31 mouse cellular contexts compared by ENCODE assay signal in the genomic region with DNA sequence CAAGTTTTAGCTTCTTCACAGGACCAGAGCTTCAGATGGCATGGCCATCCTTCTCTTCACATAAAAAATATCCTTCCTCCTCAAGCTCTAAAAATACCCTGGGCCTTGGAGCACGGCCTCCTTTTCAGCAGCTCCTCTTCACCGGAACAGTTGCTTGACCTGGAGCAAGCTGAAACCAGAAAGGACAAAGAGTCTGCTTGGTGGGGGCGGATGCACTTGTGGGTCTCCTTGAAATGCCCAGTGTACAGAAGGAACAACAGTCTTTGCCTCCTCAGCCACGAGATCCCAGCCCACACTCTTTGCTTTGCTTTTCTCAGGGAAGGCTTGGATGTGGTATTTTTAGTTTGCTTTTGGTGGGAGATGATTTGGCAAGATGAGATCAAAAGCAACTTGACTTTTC. TPM values are rescaled to one million over a fixed set of nuclear protein-coding genes. Genes with fewer than 3 reads are reported as not detected.
A peak's percentile ranks its signal among the peaks of the same experiment; 100 is the strongest.
DNase-seq lines count a peak whose midpoint lies in the region; ATAC-seq lines count a peak whose summit lies in the region.
"Had no signal": no experiment of that assay in that cellular context is flagged by ENCODE, and none has a peak within 500 bp of the region (broad histone marks: within the 10 kb centered on the region; RNA-seq: fewer than 3 reads in every experiment).

No protein-coding gene starts in this region.

- no peak overlapping the region for H3K9ac ChIP-seq in heart, embryonic 12.5 days
- H3K9ac ChIP-seq in forebrain, embryonic 12.5 days, result no peak overlapping the region
- H3K9ac ChIP-seq: embryonic facial prominence, embryonic 15.5 days; heart, embryonic 15.5 days; hindbrain, embryonic 13.5 days; kidney, embryonic 15.5 days; stomach, embryonic 15.5 days had no signal

- no peaks in the 10 kb centered on the region for H3K9me3 ChIP-seq in heart, embryonic 12.5 days (replicated peaks)
- H3K9me3 ChIP-seq in forebrain, embryonic 12.5 days, result no peaks in the 10 kb centered on the region
- H3K9me3 ChIP-seq: embryonic facial prominence, embryonic 15.5 days; heart, embryonic 15.5 days; hindbrain, embryonic 13.5 days; kidney, embryonic 15.5 days; stomach, embryonic 15.5 days had no signal

- no peak overlapping the region for H3K4me3 ChIP-seq in heart, embryonic 12.5 days
- H3K4me3 ChIP-seq in forebrain, embryonic 12.5 days (replicated peaks), result no peak overlapping the region
- H3K4me3 ChIP-seq: embryonic facial prominence, embryonic 15.5 days; heart, embryonic 15.5 days; hindbrain, embryonic 13.5 days; kidney, embryonic 15.5 days; myocyte; stomach, embryonic 15.5 days had no signal

- WGBS in heart, embryonic 12.5 days, result 66% methylated on average over 4 of the region's 4 CpGs
- 86% methylated on average over 4 of the region's 4 CpGs for WGBS in forebrain, embryonic 12.5 days

- H3K4me1 ChIP-seq in heart, embryonic 12.5 days (replicated peaks), result 0 out of 2 replicates have a peak, but pooled peaks cover 2% of the 10 kb centered on the region
- no peaks in the 10 kb centered on the region for H3K4me1 ChIP-seq in forebrain, embryonic 12.5 days
- H3K4me1 ChIP-seq: embryonic facial prominence, embryonic 15.5 days; heart, embryonic 15.5 days; hindbrain, embryonic 13.5 days; kidney, embryonic 15.5 days; stomach, embryonic 15.5 days had no signal

- peak; percentile 59 for DNase-seq in heart, adult 11 months
- DNase-seq in right cerebral cortex, postnatal 36 days (ENCODE audit: low spot score in 2 of 2), result peak; percentile 48 to 52
- DNase-seq in right cerebral cortex, postnatal 14 days, result no peak
- DNase-seq in left cerebral cortex, adult 8-10 months (ENCODE audit: low spot score in 2 of 2), result peak; percentile 18 to 54
- DNase-seq in urinary bladder, postnatal 10 days (ENCODE audit: low spot score), result no peak
- no peak for DNase-seq in layer of hippocampus, postnatal 36 days
- DNase-seq: adrenal gland, adult 2 months; cerebellum, adult 18-20 months; cerebellum, postnatal 36 days; gastrocnemius, postnatal 25 days; heart, postnatal 36 days; kidney, adult 11 months; kidney, postnatal 36 days; thymus, adult 18-20 months; thymus, postnatal 36 days had no signal

- no peaks in the 10 kb centered on the region for H3K36me3 ChIP-seq in heart, embryonic 12.5 days
- H3K36me3 ChIP-seq in forebrain, embryonic 12.5 days (replicated peaks), result no peaks in the 10 kb centered on the region
- H3K36me3 ChIP-seq: embryonic facial prominence, embryonic 15.5 days; heart, embryonic 15.5 days; hindbrain, embryonic 13.5 days; kidney, embryonic 15.5 days; stomach, embryonic 15.5 days had no signal

- no peak overlapping the region for H3K4me2 ChIP-seq in heart, embryonic 12.5 days
- no peak overlapping the region for H3K4me2 ChIP-seq in forebrain, embryonic 12.5 days
- H3K4me2 ChIP-seq: embryonic facial prominence, embryonic 15.5 days; heart, embryonic 15.5 days; hindbrain, embryonic 13.5 days; kidney, embryonic 15.5 days; stomach, embryonic 15.5 days had no signal

- H3K27ac ChIP-seq in heart, embryonic 12.5 days (ENCODE audit: poor library complexity, severe bottlenecking), result no peak overlapping the region
- H3K27ac ChIP-seq in forebrain, embryonic 12.5 days, result no peak overlapping the region
- H3K27ac ChIP-seq: embryonic facial prominence, embryonic 15.5 days; heart, embryonic 15.5 days; hindbrain, embryonic 13.5 days; kidney, embryonic 15.5 days; macrophage; stomach, embryonic 15.5 days had no signal

- ATAC-seq in heart, embryonic 12.5 days (ENCODE audit: insufficient number of reproducible peaks, low FRiP score), result no peak
- ATAC-seq in forebrain, embryonic 12.5 days (ENCODE audit: low FRiP score), result no peak
- ATAC-seq: forebrain, embryonic 16.5 days; lung, postnatal 0 days; midbrain, embryonic 16.5 days had no signal

- no peaks in the 10 kb centered on the region for H3K27me3 ChIP-seq in heart, embryonic 12.5 days (replicated peaks)
- no peaks in the 10 kb centered on the region for H3K27me3 ChIP-seq in forebrain, embryonic 12.5 days
- H3K27me3 ChIP-seq: embryonic facial prominence, embryonic 15.5 days; heart, embryonic 15.5 days; hindbrain, embryonic 13.5 days; kidney, embryonic 15.5 days; stomach, embryonic 15.5 days had no signal

RNA-seq across cellular contexts. Expression of a gene that starts 7.1 kb away (rescaled TPM):
- not detected in 2 replicates for polyA plus RNA-seq in heart, embryonic 12.5 days (2016; fragmentation: Nextera tagmentation; extraction: Ambion mirVana)
- 1 to 10 TPM in 2 of 4 experiments, under 1 TPM in 2; 0.67 to 1.4 (median 0.99) TPM for total RNA-seq in left cerebral cortex, adult 8-10 months (2022)
- under 1 TPM; 0.13 to 0.15 TPM for total RNA-seq in layer of hippocampus, postnatal 36 days (2021)
- polyA plus RNA-seq in forebrain, embryonic 12.5 days (2016; fragmentation: Nextera tagmentation; extraction: Ambion mirVana), result 0.05 and 0.08 TPM in 2 replicates
- total RNA-seq: adrenal gland, adult 2 months; ES-E14; heart, postnatal 36 days had no signal
- polyA plus RNA-seq: adrenal gland, adult 2 months; kidney, embryonic 15.5 days; limb, embryonic 11.5 days; liver, adult 2 months; liver, embryonic 16.5 days; lung, postnatal 0 days; macrophage; stomach, embryonic 15.5 days had no signal

RNA-seq across cellular contexts. Expression of a gene that starts 36.2 kb away (rescaled TPM):
- 0.08 and 0.09 TPM in 2 replicates for polyA plus RNA-seq in heart, embryonic 12.5 days (2016; fragmentation: Nextera tagmentation; extraction: Ambion mirVana)
- under 1 TPM; 0.35 to 0.89 (median 0.65) TPM for total RNA-seq in left cerebral cortex, adult 8-10 months (2022)
- under 1 TPM; 0.10 to 0.23 TPM for total RNA-seq in layer of hippocampus, postnatal 36 days (2021)
- 0.05 TPM in 1 of 2 replicates, not detected in the other for polyA plus RNA-seq in forebrain, embryonic 12.5 days (2016; fragmentation: Nextera tagmentation; extraction: Ambion mirVana)
- total RNA-seq: heart, postnatal 36 days had no signal
- polyA plus RNA-seq: adrenal gland, adult 2 months; forebrain, embryonic 16.5 days; liver, adult 2 months; lung, postnatal 0 days; macrophage had no signal

Comparison
In these comparisons a context has a peak if more than half of its experiments do, and no peak if none do; other contexts are left out.
1. DNase-seq: peak in heart, adult 11 months (single experiment), right cerebral cortex, postnatal 36 days (2 of 2) and left cerebral cortex, adult 8-10 months (2 of 2); none in right cerebral cortex, postnatal 14 days (single experiment), urinary bladder, postnatal 10 days (single experiment) and layer of hippocampus, postnatal 36 days (0 of 2).